ENCODE assay signal across 32 mouse cellular contexts in genomic region chr4:67539466-67539865, GRCm38 (mm10).
DNase-seq lines count a peak whose midpoint lies in the region; ATAC-seq and TF ChIP-seq lines count a peak whose summit lies in the region.
"Had no signal": no experiment of that assay in that cellular context is flagged by ENCODE, and none has a peak within 500 bp of the region (broad histone marks: within the 10 kb centered on the region; RNA-seq: fewer than 3 reads in every experiment).

No protein-coding gene starts in this region.

- no peak overlapping the region for H3K27ac ChIP-seq in kidney, postnatal 0 days
- H3K27ac ChIP-seq: embryonic facial prominence, embryonic 12.5 days; forebrain, embryonic 10.5 days; forebrain, embryonic 15.5 days; heart, embryonic 10.5 days; heart, embryonic 15.5 days; intestine, embryonic 15.5 days; layer of hippocampus, adult 2 months; left cerebral cortex, adult 2 months; limb, embryonic 12.5 days; liver, embryonic 15.5 days; midbrain, embryonic 13.5 days; stomach, postnatal 0 days had no signal

- no peaks in the 10 kb centered on the region for H3K27me3 ChIP-seq in kidney, postnatal 0 days (ENCODE audit: insufficient read depth, low read length)
- H3K27me3 ChIP-seq: embryonic facial prominence, embryonic 12.5 days; forebrain, embryonic 15.5 days; heart, embryonic 15.5 days; intestine, embryonic 15.5 days; limb, embryonic 12.5 days; liver, embryonic 15.5 days; megakaryocyte, embryonic 14.5 days; midbrain, embryonic 13.5 days; Patski had no signal

- H3K4me3 ChIP-seq in kidney, postnatal 0 days (replicated peaks; ENCODE audit: low read depth, low read length), result no peak overlapping the region
- H3K4me3 ChIP-seq: embryonic facial prominence, embryonic 12.5 days; forebrain, embryonic 10.5 days; forebrain, embryonic 15.5 days; heart, embryonic 10.5 days; heart, embryonic 15.5 days; intestine, embryonic 15.5 days; layer of hippocampus, adult 2 months; left cerebral cortex, adult 2 months; limb, embryonic 12.5 days; liver, embryonic 15.5 days; megakaryocyte, embryonic 14.5 days; midbrain, embryonic 13.5 days had no signal

- H3K9me3 ChIP-seq in kidney, postnatal 0 days (replicated peaks; ENCODE audit: low read length), result no peaks in the 10 kb centered on the region
- H3K9me3 ChIP-seq: embryonic facial prominence, embryonic 12.5 days; forebrain, embryonic 10.5 days; forebrain, embryonic 15.5 days; heart, embryonic 10.5 days; heart, embryonic 15.5 days; intestine, embryonic 15.5 days; limb, embryonic 12.5 days; liver, embryonic 15.5 days; midbrain, embryonic 13.5 days had no signal

- TF ChIP-seq CTCF in kidney, postnatal 0 days (IDR thresholded peaks at IDR 0.05; ENCODE audit: low read depth), result no peak

- 16% methylated on average over 5 of the region's 5 CpGs for WGBS in kidney, postnatal 0 days

- no peak overlapping the region for H3K9ac ChIP-seq in kidney, postnatal 0 days (ENCODE audit: low read depth, low read length)
- H3K9ac ChIP-seq: embryonic facial prominence, embryonic 12.5 days; forebrain, embryonic 15.5 days; heart, embryonic 15.5 days; intestine, embryonic 15.5 days; limb, embryonic 12.5 days; liver, embryonic 15.5 days; midbrain, embryonic 13.5 days had no signal

- ATAC-seq in kidney, postnatal 0 days (replicated peaks; ENCODE audit: low FRiP score, low read depth), result peak; percentile 77
- ATAC-seq: forebrain, embryonic 15.5 days; hindbrain, embryonic 16.5 days; intestine, embryonic 15.5 days; midbrain, embryonic 13.5 days; Patski had no signal

- H3K4me2 ChIP-seq in kidney, postnatal 0 days (ENCODE audit: low read length), result no peak overlapping the region
- H3K4me2 ChIP-seq: embryonic facial prominence, embryonic 12.5 days; forebrain, embryonic 15.5 days; heart, embryonic 15.5 days; intestine, embryonic 15.5 days; limb, embryonic 12.5 days; liver, embryonic 15.5 days; midbrain, embryonic 13.5 days had no signal

- peak; percentile 4 for DNase-seq in embryo, embryonic 10.5 days (ENCODE audit: low spot score)
- no peak for DNase-seq in embryo, embryonic 9.5 days (ENCODE audit: extremely low spot score)
- peak; percentile 78 for DNase-seq in kidney, postnatal 0 days (ENCODE audit: low spot score)
- no peak for DNase-seq in kidney, adult 9 months
- peak; percentile 6 to 25 for DNase-seq in lung, postnatal 4 days
- no peak for DNase-seq in lung, postnatal 14 days
- DNase-seq in ovary, adult 18-20 months (ENCODE audit: low spot score), result no peak
- DNase-seq: adrenal gland, postnatal 25 days; cerebellum, adult 11-12 months; cerebellum, adult 9-11 months; gastrocnemius, postnatal 25 days; heart, adult 11 months; kidney, adult 2 months; lung, postnatal 36 days; right cerebral cortex, postnatal 4 days; thymus, adult 18-20 months; thymus, postnatal 25 days had no signal

- no peaks in the 10 kb centered on the region for H3K36me3 ChIP-seq in kidney, postnatal 0 days (ENCODE audit: insufficient read depth, low read length)
- H3K36me3 ChIP-seq: embryonic facial prominence, embryonic 12.5 days; forebrain, embryonic 10.5 days; forebrain, embryonic 15.5 days; heart, embryonic 10.5 days; heart, embryonic 15.5 days; intestine, embryonic 15.5 days; limb, embryonic 12.5 days; liver, embryonic 15.5 days; midbrain, embryonic 13.5 days had no signal

- no peaks in the 10 kb centered on the region for H3K4me1 ChIP-seq in kidney, postnatal 0 days (replicated peaks; ENCODE audit: insufficient read depth, low read length)
- H3K4me1 ChIP-seq: embryonic facial prominence, embryonic 12.5 days; forebrain, embryonic 10.5 days; forebrain, embryonic 15.5 days; heart, embryonic 10.5 days; heart, embryonic 15.5 days; intestine, embryonic 15.5 days; limb, embryonic 12.5 days; liver, embryonic 15.5 days; megakaryocyte, embryonic 14.5 days; midbrain, embryonic 13.5 days had no signal

Comparison
In these comparisons a context has a peak if more than half of its experiments do, and no peak if none do; other contexts are left out.
1. DNase-seq: peak in embryo, embryonic 10.5 days (single experiment), kidney, postnatal 0 days (single experiment) and lung, postnatal 4 days (2 of 2); none in embryo, embryonic 9.5 days (single experiment), kidney, adult 9 months (single experiment), lung, postnatal 14 days (single experiment) and ovary, adult 18-20 months (single experiment).